Mouse (Mus musculus) C2C12 (cell line): ENCODE results near the gene Shb. TPM values are rescaled to one million over a fixed set of nuclear protein-coding genes. Genes with fewer than 3 reads are reported as not detected.

Source experiments
- H3K27me3 ChIP-seq: one replicate; pipeline ENCODE4 v1.6.1; 2011; ENCODE audit not compliant: control insufficient read depth, insufficient read depth, insufficient read length
- H3K36me3 ChIP-seq: one replicate; pipeline ENCODE4 v1.6.1; 2011; ENCODE audit not compliant: control insufficient read depth, insufficient read depth
- H3K4me3 ChIP-seq: one replicate; pipeline ENCODE4 v1.5.1; 2011; ENCODE audit warnings: mild to moderate bottlenecking, control low read depth; ENCODE audit not compliant: poor library complexity, insufficient read depth, severe bottlenecking
- H3K79me2 ChIP-seq: one replicate; pipeline ENCODE4 v1.6.1; 2011; ENCODE audit not compliant: control insufficient read depth, insufficient read depth
- H3K79me3 ChIP-seq: one replicate; pipeline ENCODE4 v1.6.1; 2011; ENCODE audit warnings: low read depth, control low read depth
- H3ac ChIP-seq: one replicate; pipeline ENCODE3; 2011; ENCODE audit warnings: low read depth; ENCODE audit not compliant: control insufficient read depth, insufficient read length
- CEBPB ChIP-seq: IDR thresholded peaks from one replicate; pipeline ENCODE4 v1.6.1; 2011; ENCODE audit warnings: low read depth, mild to moderate bottlenecking, control low read depth, moderate library complexity
- CTCF ChIP-seq: IDR thresholded peaks from one replicate; pipeline ENCODE4 v1.5.1; 2011; ENCODE audit not compliant: control insufficient read depth, insufficient read depth, insufficient read length
- FOSL1 ChIP-seq: IDR thresholded peaks from one replicate; pipeline ENCODE4 v1.8.0; 2011; ENCODE audit warnings: mild to moderate bottlenecking, low read length; ENCODE audit not compliant: poor library complexity, insufficient read depth, severe bottlenecking
- MAX ChIP-seq: IDR thresholded peaks from one replicate; pipeline ENCODE4 v1.6.1; 2011; ENCODE audit warnings: mild to moderate bottlenecking, control low read depth
- MYOD1 ChIP-seq: IDR thresholded peaks from one replicate; pipeline ENCODE4 v1.6.1; 2011; ENCODE audit warnings: low read depth; ENCODE audit not compliant: control insufficient read depth, insufficient read length
- MYOG ChIP-seq: IDR thresholded peaks from one replicate; pipeline ENCODE4 v1.6.1; 2011; ENCODE audit not compliant: control insufficient read depth, insufficient read length; ENCODE audit errors: extremely low read depth
- USF1 ChIP-seq: IDR thresholded peaks from one replicate; pipeline ENCODE4 v1.6.1; 2011; ENCODE audit warnings: low read depth, mild to moderate bottlenecking, control low read depth, moderate library complexity
- polyA plus RNA-seq: library from polyadenylated mRNA; unstranded; fragments of >200 nt; fragmentation: generic; extraction: Trizol; gene quantifications from one replicate; pipeline ENCODE4 v1.2.1, GENCODE M21; 2012; ENCODE audit warnings: missing spikeins

The Shb gene
- polyA plus RNA-seq, 1 experiment = 35.1 TPM

GRCm38 (mm10) chr4:45490036-45490752 lies 42.1 kb downstream of the Shb start:
- TF ChIP-seq MYOG (no peak), CTCF (no peak), MYOD1 (no peak), MAX (no peak), CEBPB (no peak), FOSL1 (no peak), USF1 (no peak)
- Histone ChIP-seq H3K4me3 (no peak overlapping the region), H3K79me2 (peaks cover 91% of the 10 kb centered on the region), H3K79me3 (peaks cover 40% of the 10 kb centered on the region), H3K27me3 (no peaks in the 10 kb centered on the region), H3K36me3 (peaks cover 25% of the 10 kb centered on the region), H3ac (peak overlapping the region; percentile 55)

GRCm38 (mm10) chr4:45489141-45490035 lies 42.9 kb downstream of the Shb start:
- peak overlapping the region; percentile 56 for H3ac ChIP-seq
- peak overlapping the region; percentile 27 for H3K4me3 ChIP-seq
- H3K79me2 ChIP-seq = peaks cover 91% of the 10 kb centered on the region
- peaks cover 39% of the 10 kb centered on the region for H3K79me3 ChIP-seq
- peaks cover 33% of the 10 kb centered on the region for H3K36me3 ChIP-seq
- TF ChIP-seq CEBPB (peak; percentile 42), CTCF (no peak), FOSL1 (peak; percentile 53), MYOD1 (peak; percentile 22)
- H3K27me3 ChIP-seq = no peaks in the 10 kb centered on the region

- TF ChIP-seq CTCF (no peak), FOSL1 (no peak), CEBPB (no peak), MYOD1 (no peak), MAX (no peak), USF1 (no peak), MYOG (no peak)
- no peaks in the 10 kb centered on the region for H3K27me3 ChIP-seq
- peaks cover 26% of the 10 kb centered on the region for H3K79me3 ChIP-seq
- H3K4me3 ChIP-seq = no peak overlapping the region
- peaks cover 39% of the 10 kb centered on the region for H3K36me3 ChIP-seq
- no peak overlapping the region for H3ac ChIP-seq
- peaks cover 91% of the 10 kb centered on the region for H3K79me2 ChIP-seq
Observed at GRCm38 (mm10) chr4:45487681-45488081, 44.6 kb downstream of the Shb start.

- no peak overlapping the region for H3K4me3 ChIP-seq
- no peak overlapping the region for H3ac ChIP-seq
- H3K79me2 ChIP-seq = peaks cover 91% of the 10 kb centered on the region
- peaks cover 42% of the 10 kb centered on the region for H3K36me3 ChIP-seq
- no peak for TF ChIP-seq FOSL1
- no peak for TF ChIP-seq MYOD1
- no peak for TF ChIP-seq CTCF
- no peak for TF ChIP-seq USF1
- TF ChIP-seq CEBPB = no peak
- no peak for TF ChIP-seq MAX
- no peak for TF ChIP-seq MYOG
- H3K27me3 ChIP-seq = no peaks in the 10 kb centered on the region
- peaks cover 24% of the 10 kb centered on the region for H3K79me3 ChIP-seq
Observed at GRCm38 (mm10) chr4:45485024-45485423, 47.2 kb downstream of the Shb start.

GRCm38 (mm10) chr4:45483271-45484245 lies 48.7 kb downstream of the Shb start:
- Histone ChIP-seq H3ac (no peak overlapping the region), H3K79me3 (peaks cover 24% of the 10 kb centered on the region), H3K79me2 (peaks cover 99% of the 10 kb centered on the region), H3K36me3 (peaks cover 42% of the 10 kb centered on the region), H3K4me3 (no peak overlapping the region), H3K27me3 (no peaks in the 10 kb centered on the region)
- TF ChIP-seq FOSL1 = no peak
- no peak for TF ChIP-seq MAX
- no peak for TF ChIP-seq USF1
- TF ChIP-seq CEBPB = no peak
- TF ChIP-seq MYOG = no peak
- no peak for TF ChIP-seq CTCF
- TF ChIP-seq MYOD1 = no peak
